Mouse (Mus musculus) midbrain, embryonic 11.5 days (tissue): ENCODE measurements around the gene Ntn1. TPM values are rescaled to one million over a fixed set of nuclear protein-coding genes. Genes with fewer than 3 reads are reported as not detected.

Experiments used
- ATAC-seq: fragments of 200-750 bp; cut with Nextera tagmentation; 2 replicates; pipeline ENCODE4 v1.8.0; 2017; ENCODE audit warnings: moderate TSS enrichment, moderate library complexity; ENCODE audit not compliant: low FRiP score
- DNase-seq: peaks from one replicate; pipeline ENCODE4 v3.0.0; 2015; ENCODE audit warnings: low spot score; ENCODE audit errors: missing footprints
- H3K27ac ChIP-seq: fragments of 300-500 bp; sonication (generic); 2 replicates; pipeline ENCODE4 v1.5.1; 2014; ENCODE audit warnings: low read depth, low read length
- H3K27me3 ChIP-seq: fragments of 300-500 bp; sonication (generic); 2 replicates; pipeline ENCODE4 v1.6.1; 2014; ENCODE audit warnings: mild to moderate bottlenecking, low read length, moderate library complexity, mixed read lengths; ENCODE audit not compliant: control insufficient read depth, insufficient read depth
- H3K36me3 ChIP-seq: fragments of 300-500 bp; sonication (generic); 2 replicates; pipeline ENCODE4 v1.6.1; 2014; ENCODE audit warnings: mild to moderate bottlenecking, low read length, moderate library complexity, mixed read lengths; ENCODE audit not compliant: control insufficient read depth, insufficient read depth
- H3K4me1 ChIP-seq: fragments of 300-500 bp; sonication (generic); 2 replicates; pipeline ENCODE4 v1.6.1; 2014; ENCODE audit warnings: low read length; ENCODE audit not compliant: control insufficient read depth, insufficient read depth
- H3K4me2 ChIP-seq: fragments of 300-500 bp; sonication (generic); 2 replicates; pipeline ENCODE4 v1.6.1; 2014; ENCODE audit warnings: mild to moderate bottlenecking, moderate library complexity
- H3K4me3 ChIP-seq: fragments of 300-500 bp; sonication (generic); 2 replicates; pipeline ENCODE4 v1.5.1; 2014; ENCODE audit warnings: low read depth, low read length
- H3K9ac ChIP-seq: fragments of 300-500 bp; sonication (generic); 2 replicates; pipeline ENCODE4 v1.6.1; 2014; ENCODE audit warnings: low read length
- H3K9me3 ChIP-seq: fragments of 300-500 bp; sonication (generic); 2 replicates; pipeline ENCODE4 v1.6.1; 2016; ENCODE audit warnings: low read length; ENCODE audit not compliant: control insufficient read depth
- WGBS: fragments of 180-500 bp; shearing (Covaris S2); extraction: QIAGEN DNeasy Blood & Tissue Kit; methylation state at CpG from one replicate; pipeline ENCODE4 v1.1.7; 2014; 5-methylcytosine and 5-hydroxymethylcytosine counted together
- polyA plus RNA-seq: library from polyadenylated mRNA; unstranded; fragments of >200 nt; fragmentation: Nextera tagmentation; extraction: Ambion mirVana; gene quantifications from 2 replicates; pipeline ENCODE4 v1.2.1, GENCODE M21; 2014

Gene Ntn1
- polyA plus RNA-seq, 1 experiment from 2014 or later, result 10.0 TPM

DNA sequence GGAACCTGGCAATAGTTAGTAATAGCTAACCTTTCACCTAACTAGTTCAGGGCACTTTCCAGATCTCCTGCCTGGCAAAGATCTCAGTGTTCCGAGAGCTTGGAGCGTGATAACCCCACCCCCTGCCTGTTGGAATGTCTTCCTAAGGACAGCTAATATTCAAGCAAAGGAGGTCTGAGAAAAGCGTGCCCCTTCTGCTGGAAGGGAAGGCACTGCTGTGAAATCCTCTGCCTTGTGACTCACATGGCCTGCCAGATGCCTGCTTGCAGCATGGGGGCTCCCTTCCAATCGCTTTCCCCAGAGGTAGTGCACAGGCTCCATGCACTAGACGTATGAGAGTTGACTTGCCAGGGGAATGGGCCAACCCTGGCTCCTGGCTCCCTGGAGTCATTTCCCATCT is 113.3 kb downstream of the Ntn1 start:
- ATAC-seq (no peak), DNase-seq (no peak)
- Histone ChIP-seq H3K4me2 (no peak overlapping the region), H3K4me1 (peaks cover 18% of the 10 kb centered on the region), H3K9ac (no peak overlapping the region), H3K4me3 (no peak overlapping the region), H3K27ac (no peak overlapping the region), H3K27me3 (no peaks in the 10 kb centered on the region), H3K9me3 (no peaks in the 10 kb centered on the region), H3K36me3 (no peaks in the 10 kb centered on the region)
- 61% methylated on average over 5 of the region's 5 CpGs for WGBS

DNA sequence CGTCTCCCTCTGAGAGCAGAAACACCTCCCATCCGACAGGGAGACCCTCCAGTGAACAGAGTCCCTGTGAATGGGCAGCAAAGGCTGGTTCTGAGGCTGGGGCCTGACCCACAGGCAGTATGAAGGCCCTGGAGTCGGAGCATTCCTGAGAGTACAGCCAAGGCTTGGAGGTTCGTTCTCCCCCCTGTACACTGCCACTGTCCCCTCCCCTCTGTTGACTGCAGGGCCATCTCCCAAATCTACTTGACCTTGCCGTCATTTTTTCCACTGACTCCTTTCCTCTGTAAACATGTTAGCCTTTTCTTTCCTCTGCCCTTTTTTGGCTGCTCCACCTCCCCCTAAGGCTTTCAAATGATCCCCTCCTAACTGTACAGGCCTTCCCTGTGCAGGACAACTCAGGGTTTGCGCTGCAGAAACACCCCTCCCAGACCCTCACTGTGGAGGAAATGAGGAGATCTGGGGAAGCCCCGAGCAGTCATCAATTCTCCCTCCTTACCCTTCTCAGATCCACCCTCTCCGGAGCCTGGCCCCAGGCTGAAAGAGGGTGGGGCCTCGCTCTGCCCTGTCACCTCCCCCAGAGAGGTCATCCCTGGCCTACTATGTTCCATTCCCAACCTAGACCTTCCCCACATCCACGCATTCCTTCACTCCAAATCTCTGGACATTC is 114.3 kb downstream of the Ntn1 start:
- WGBS, result 43% methylated on average over 10 of the region's 10 CpGs
- no peaks in the 10 kb centered on the region for H3K9me3 ChIP-seq
- H3K9ac ChIP-seq, result peak overlapping the region; percentile 5; the same call in 1 of the 2 replicates
- 0 out of 2 replicates have a peak overlapping the region, but pooled peaks have one; percentile 14 for H3K27ac ChIP-seq
- no peak overlapping the region for H3K4me3 ChIP-seq
- no peak for DNase-seq
- H3K4me1 ChIP-seq, result peaks cover 18% of the 10 kb centered on the region
- no peak overlapping the region for H3K4me2 ChIP-seq
- ATAC-seq, result no peak
- no peaks in the 10 kb centered on the region for H3K36me3 ChIP-seq
- no peaks in the 10 kb centered on the region for H3K27me3 ChIP-seq

DNA sequence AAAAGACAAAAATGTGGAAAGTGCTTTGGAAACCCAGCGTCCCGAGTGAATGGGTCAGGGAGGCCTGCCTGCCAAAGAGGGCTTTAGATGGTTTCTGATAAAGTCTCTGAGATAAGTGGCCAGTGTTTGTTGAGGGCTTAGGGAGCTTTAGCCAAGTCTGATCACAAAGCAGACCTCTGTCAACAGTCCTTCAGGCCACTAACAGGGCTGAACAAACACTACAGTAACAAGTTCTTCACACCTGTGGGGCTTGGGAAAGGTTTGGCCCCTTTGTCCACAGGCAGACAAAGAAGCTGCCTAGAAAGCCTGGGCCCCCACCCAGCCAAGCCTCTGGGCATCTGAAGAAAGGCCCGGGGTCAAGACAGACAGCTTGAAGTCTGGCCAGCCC is 114.9 kb downstream of the Ntn1 start:
- Histone ChIP-seq H3K4me2 (no peak overlapping the region), H3K4me3 (no peak overlapping the region), H3K36me3 (no peaks in the 10 kb centered on the region), H3K4me1 (peaks cover 17% of the 10 kb centered on the region), H3K9ac (no peak overlapping the region), H3K9me3 (no peaks in the 10 kb centered on the region), H3K27ac (peak overlapping the region; percentile 14; the same call in 1 of the 2 replicates), H3K27me3 (no peaks in the 10 kb centered on the region)
- DNase-seq (no peak), ATAC-seq (no peak)
- 23% methylated on average over 3 of the region's 3 CpGs for WGBS

DNA sequence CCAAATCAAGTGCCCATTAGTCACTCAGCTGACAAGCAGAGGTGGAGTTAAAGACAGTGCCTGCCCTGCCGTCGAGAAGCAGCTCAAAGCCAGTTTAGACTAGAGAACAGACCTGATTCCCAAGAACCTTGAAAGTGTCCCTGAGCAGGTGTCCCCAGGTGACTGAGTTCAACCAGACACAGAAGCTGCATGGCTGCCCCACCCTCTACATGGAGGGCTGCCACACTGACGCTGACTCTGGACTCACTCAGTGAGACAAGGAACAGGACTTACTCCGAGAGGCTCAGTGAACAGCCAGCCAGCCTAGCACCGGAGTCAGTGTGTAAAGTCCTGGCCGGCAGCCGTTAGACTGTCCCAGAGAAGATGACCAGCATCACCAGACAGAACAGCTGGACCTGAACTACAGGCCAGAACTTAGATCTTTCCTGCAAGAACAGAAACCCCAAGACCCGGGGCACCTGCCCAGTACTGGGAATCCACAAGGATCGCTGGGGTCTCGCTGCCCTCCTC is 120.6 kb downstream of the Ntn1 start:
- Histone ChIP-seq H3K9me3 (no peaks in the 10 kb centered on the region), H3K27ac (no peak overlapping the region), H3K4me2 (no peak overlapping the region), H3K4me3 (no peak overlapping the region), H3K27me3 (0 out of 2 replicates have a peak, but pooled peaks cover 7% of the 10 kb centered on the region), H3K4me1 (peaks cover 26% of the 10 kb centered on the region), H3K36me3 (peaks cover 2% of the 10 kb centered on the region; the same call in 1 of the 2 replicates), H3K9ac (no peak overlapping the region)
- ATAC-seq (no peak), DNase-seq (no peak)
- WGBS, result 77% methylated on average over 10 of the region's 10 CpGs

DNA sequence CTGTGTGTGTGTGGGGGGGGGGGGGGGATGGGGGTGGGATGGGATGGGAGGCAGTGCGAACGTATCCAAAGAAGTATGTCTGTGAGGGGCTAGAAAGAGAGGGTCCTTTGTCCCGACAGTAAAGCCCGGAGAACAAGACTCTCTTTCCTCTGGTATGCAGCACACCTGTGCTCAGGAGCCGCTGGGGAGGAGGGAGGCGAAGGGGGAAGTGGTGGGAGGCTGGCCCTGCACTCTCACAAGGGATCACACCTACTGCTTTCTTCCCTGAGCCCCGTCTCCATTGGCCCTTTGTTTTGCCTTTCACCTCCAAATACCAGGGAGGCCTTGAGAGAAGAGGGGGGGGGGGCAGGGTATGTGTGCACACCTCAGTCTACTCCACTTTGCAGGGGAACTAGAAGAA is 123.7 kb downstream of the Ntn1 start:
- Histone ChIP-seq H3K9me3 (no peaks in the 10 kb centered on the region), H3K27ac (no peak overlapping the region), H3K4me1 (peaks cover 47% of the 10 kb centered on the region), H3K36me3 (peaks cover 2% of the 10 kb centered on the region; the same call in 1 of the 2 replicates), H3K4me3 (no peak overlapping the region), H3K9ac (no peak overlapping the region), H3K4me2 (no peak overlapping the region), H3K27me3 (peaks cover 11% of the 10 kb centered on the region)
- ATAC-seq (no peak), DNase-seq (no peak)
- 65% methylated on average over 7 of the region's 7 CpGs for WGBS

DNA sequence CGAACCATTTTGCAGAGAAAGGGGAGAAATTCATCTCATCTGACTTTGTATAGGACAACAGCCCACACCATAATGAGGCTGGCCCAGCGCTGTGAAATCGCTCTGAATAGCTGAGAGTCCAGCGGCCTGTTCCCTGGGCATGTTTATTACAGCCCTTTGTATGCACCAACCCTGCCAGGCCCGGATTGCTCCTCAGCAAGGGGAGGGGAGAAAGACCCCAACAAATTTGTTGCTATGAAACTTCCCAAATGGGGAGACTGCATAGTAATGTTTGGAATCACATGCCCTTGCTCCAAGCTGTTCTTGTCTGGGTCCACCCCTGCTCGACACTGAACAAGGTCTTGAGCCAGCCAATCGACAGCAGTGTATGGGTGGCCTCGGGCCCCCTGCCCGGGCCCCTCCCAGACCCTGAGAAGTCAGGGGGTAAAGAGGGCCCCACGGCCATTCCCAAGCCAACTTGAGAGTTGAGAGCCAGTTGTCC is 126.3 kb downstream of the Ntn1 start:
- Histone ChIP-seq H3K4me2 (peak overlapping the region; percentile 26; the same call in 1 of the 2 replicates), H3K36me3 (peaks cover 2% of the 10 kb centered on the region; the same call in 1 of the 2 replicates), H3K4me1 (peaks cover 49% of the 10 kb centered on the region), H3K27ac (peak overlapping the region; percentile 82), H3K9ac (0 out of 2 replicates have a peak overlapping the region, but pooled peaks have one; percentile 31), H3K9me3 (no peaks in the 10 kb centered on the region), H3K4me3 (no peak overlapping the region), H3K27me3 (peaks cover 11% of the 10 kb centered on the region)
- ATAC-seq (peak; percentile 92), DNase-seq (peak; percentile 94)
- 16% methylated on average over 10 of the region's 10 CpGs for WGBS

DNA sequence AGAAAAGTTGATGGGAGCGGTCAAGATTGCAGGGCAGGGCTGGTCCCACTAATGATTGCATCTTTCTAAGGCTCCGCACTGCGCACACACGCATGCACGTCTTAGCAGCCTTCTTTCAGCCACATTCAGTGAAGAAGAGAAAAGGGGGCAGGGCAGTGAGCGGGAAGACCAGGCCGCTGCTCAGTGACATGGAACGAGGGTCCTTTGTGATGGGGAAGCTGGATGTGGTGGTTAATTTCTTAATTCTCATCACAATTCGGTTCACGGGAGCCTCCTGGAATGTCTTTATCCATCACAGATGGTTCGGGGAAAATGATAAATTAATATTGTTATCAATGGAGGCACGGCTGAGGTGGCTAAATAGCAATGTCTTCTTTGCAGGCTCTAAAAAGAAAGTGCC is 126.8 kb downstream of the Ntn1 start:
- no peaks in the 10 kb centered on the region for H3K9me3 ChIP-seq
- peak; percentile 93 for DNase-seq
- H3K36me3 ChIP-seq, result peaks cover 2% of the 10 kb centered on the region; the same call in 1 of the 2 replicates
- H3K27me3 ChIP-seq, result peaks cover 11% of the 10 kb centered on the region
- H3K4me3 ChIP-seq, result no peak overlapping the region
- H3K9ac ChIP-seq, result peak overlapping the region; percentile 36; the same call in 1 of the 2 replicates
- H3K4me1 ChIP-seq, result peaks cover 48% of the 10 kb centered on the region
- 22% methylated on average over 12 of the region's 12 CpGs for WGBS
- ATAC-seq, result peak; percentile 75
- peak overlapping the region; percentile 26; the same call in 1 of the 2 replicates for H3K4me2 ChIP-seq
- peak overlapping the region; percentile 82 for H3K27ac ChIP-seq

DNA sequence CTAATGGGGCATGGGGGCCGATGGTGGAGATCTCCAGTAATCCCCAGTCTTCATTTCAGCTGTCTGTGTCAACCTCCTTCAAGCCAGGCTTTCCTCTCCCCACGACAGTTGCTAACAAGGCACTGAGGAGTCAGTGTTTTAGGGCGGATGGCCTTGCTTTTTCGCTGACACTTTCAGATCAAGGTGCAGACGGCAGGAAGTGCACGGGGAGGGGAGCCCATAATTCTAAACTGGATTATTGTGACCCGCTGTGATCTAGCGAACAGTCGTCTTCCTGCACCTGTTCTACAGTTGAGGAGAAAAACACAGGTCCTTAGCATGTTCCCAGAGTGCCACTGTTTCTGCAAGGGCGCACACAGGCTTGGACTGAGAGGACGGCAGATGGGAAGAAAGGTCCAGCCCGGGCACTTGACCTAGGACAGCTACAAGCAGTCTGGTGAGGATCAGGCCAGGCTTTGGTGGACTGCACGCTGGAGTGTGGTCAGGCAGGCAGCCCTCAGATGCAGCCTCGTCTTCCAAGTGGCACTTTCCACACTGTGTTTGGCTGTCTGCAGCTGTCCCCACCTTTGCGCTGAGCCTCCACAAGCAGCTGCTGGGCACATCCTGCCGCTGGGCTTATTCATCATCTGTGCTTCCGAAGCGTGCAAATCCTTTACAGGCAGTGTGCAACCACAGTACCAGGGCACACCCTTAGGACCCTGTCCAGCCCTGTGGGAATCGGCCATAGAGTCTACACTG is 129.7 kb downstream of the Ntn1 start:
- no peak for ATAC-seq
- no peaks in the 10 kb centered on the region for H3K36me3 ChIP-seq
- H3K9me3 ChIP-seq, result no peaks in the 10 kb centered on the region
- H3K27me3 ChIP-seq, result peaks cover 10% of the 10 kb centered on the region
- H3K4me2 ChIP-seq, result no peak overlapping the region
- peaks cover 41% of the 10 kb centered on the region for H3K4me1 ChIP-seq
- no peak overlapping the region for H3K9ac ChIP-seq
- DNase-seq, result no peak
- H3K27ac ChIP-seq, result no peak overlapping the region
- 68% methylated on average over 19 of the region's 19 CpGs for WGBS
- H3K4me3 ChIP-seq, result no peak overlapping the region

DNA sequence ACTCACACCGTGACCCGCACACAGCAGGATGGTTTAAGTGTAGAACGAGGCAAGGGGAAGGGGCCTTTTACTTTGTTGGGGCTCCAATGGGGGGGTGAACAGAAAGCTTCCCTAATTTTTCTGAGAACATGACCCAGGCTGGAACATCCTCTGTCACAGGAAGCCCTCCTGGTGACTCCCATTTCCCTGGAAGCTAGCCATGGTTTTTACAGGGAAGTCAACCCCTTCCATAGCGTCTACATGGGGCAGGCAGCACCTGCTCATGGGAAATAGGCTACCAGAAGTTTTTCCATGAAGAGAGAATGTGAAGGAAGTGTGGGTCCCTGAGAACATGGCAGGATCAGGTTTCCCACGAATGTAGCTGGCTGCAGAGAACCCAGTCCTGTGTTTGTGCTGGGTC is 136.3 kb downstream of the Ntn1 start:
- no peak for DNase-seq
- no peak overlapping the region for H3K4me2 ChIP-seq
- WGBS, result 89% methylated on average over 5 of the region's 5 CpGs
- no peaks in the 10 kb centered on the region for H3K9me3 ChIP-seq
- H3K4me1 ChIP-seq, result no peaks in the 10 kb centered on the region
- no peak for ATAC-seq
- no peak overlapping the region for H3K27ac ChIP-seq
- no peak overlapping the region for H3K4me3 ChIP-seq
- H3K9ac ChIP-seq, result no peak overlapping the region
- H3K27me3 ChIP-seq, result no peaks in the 10 kb centered on the region; the same call in 1 of the 2 replicates
- no peaks in the 10 kb centered on the region; the same call in 1 of the 2 replicates for H3K36me3 ChIP-seq
